Mouse (Mus musculus): ENCODE results near the gene Msrb3. TPM values are rescaled to one million over a fixed set of nuclear protein-coding genes. Genes with fewer than 3 reads are reported as not detected.
A peak's percentile ranks its signal among the peaks of the same experiment; 100 is the strongest.

The Msrb3 gene
- total and polyA plus RNA-seq, 2 experiments from 2014 or later: 1.6 to 5.6 TPM

DNA sequence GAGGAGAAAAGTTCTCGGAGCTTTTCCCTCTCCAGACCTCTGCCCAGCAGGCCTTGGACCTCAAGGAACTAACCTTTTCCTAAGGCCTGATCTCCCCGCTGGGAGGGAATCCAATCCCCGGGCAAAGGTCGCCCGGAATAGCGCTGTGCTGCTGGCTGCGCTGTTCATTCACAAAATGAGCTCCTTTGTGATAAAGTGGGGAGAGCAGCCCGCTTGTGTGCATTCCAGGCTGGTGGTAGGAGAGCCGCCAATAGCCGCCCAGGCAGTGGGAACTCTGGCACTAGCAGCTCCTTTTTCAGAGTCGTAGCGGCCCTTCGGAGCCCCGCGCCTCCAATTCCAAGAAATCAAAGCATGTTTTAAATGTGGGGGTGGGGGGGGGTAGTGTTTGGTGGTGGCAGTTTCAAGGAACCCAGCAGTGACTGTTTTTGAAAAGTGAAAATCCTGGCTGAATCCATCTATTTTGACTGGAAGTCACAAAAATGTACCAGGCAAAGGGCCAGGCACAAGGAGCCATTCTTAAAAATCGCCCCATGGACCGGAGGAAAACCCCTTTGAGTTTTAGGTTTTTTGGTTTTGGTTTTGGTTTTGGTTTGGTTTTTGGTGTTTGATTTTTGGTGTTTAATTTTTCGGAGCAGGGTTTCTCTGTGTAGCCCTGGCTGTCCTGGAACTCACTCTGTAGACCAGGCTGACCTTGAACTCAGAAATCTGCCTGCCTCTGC lies 153.6 kb downstream of the Msrb3 start:
- TF ChIP-seq CTCF (IDR thresholded peaks at IDR 0.05; ENCODE audit: low read depth): no peak

DNA sequence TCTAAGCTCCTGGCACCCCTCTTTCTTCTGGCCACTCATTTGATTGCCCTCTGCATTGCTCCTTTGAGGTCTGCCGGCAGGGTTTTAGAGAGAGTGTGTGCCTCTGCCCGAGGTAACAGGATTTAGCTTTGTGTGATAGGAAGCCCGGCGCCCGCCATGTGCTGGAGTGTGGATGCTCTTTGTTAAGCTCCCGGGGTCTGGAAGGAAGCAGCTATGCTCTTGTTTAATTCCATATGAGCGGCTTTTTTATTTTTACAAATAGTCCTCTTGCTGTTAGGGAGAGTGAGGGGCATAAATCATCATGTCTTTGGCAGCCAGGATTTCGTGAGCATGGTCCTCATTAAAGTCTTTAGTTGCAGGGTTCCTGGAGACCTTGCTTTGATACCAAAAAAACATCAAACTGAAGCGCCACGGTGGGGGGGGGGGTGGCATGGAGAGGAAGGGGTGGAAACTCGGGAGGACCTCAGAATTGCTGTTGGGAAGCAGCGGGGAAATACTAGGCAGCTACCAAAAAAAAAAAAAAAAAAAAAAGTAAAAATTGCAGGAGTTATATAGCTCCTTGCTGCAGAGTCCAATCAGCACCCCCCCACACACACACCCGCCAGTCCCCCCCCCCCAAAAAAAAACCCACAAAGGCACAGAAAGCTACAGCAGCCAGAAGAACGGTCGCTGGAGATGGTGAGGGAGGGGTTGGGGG lies 154.3 kb downstream of the Msrb3 start:
- H3K4me1 ChIP-seq (ENCODE audit: insufficient read depth, low read length): no peaks in the 10 kb centered on the region
- WGBS: 1% methylated on average over 14 of the region's 15 CpGs
- H3K9me3 ChIP-seq (ENCODE audit: low read length): no peaks in the 10 kb centered on the region
- H3K9ac ChIP-seq (replicated peaks; ENCODE audit: low read length): peak overlapping the region; percentile 41; the same call in 1 of the 2 replicates
- no peaks in the 10 kb centered on the region for H3K36me3 ChIP-seq (ENCODE audit: insufficient read depth, low read length)
- ATAC-seq: 0 out of 2 replicates have a peak, but pooled peaks have one; percentile 38
- peak; percentile 41 for DNase-seq (ENCODE audit: low spot score)
- no peak for TF ChIP-seq CTCF (IDR thresholded peaks at IDR 0.05; ENCODE audit: low read depth)
- H3K4me2 ChIP-seq (ENCODE audit: low read depth, low read length): peak overlapping the region; percentile 69
- peak overlapping the region; percentile 36 for H3K4me3 ChIP-seq (ENCODE audit: low read length)
- peaks cover 12% of the 10 kb centered on the region; the same call in 1 of the 2 replicates for H3K27me3 ChIP-seq (ENCODE audit: insufficient read depth, low read length)
- H3K27ac ChIP-seq: no peak overlapping the region

More for the DNA sequence above, 153.6 kb downstream of the Msrb3 start:
- no peaks in the 10 kb centered on the region for H3K9me3 ChIP-seq (ENCODE audit: low read length)
- peak overlapping the region; percentile 41; the same call in 1 of the 2 replicates for H3K9ac ChIP-seq (replicated peaks; ENCODE audit: low read length)
- H3K27ac ChIP-seq: no peak overlapping the region
- peaks cover 12% of the 10 kb centered on the region; the same call in 1 of the 2 replicates for H3K27me3 ChIP-seq (ENCODE audit: insufficient read depth, low read length)
- H3K4me1 ChIP-seq (ENCODE audit: insufficient read depth, low read length): no peaks in the 10 kb centered on the region
- no peaks in the 10 kb centered on the region for H3K36me3 ChIP-seq (ENCODE audit: insufficient read depth, low read length)
- peak overlapping the region; percentile 36 for H3K4me3 ChIP-seq (ENCODE audit: low read length)
- H3K4me2 ChIP-seq (ENCODE audit: low read depth, low read length): peak overlapping the region; percentile 69
- ATAC-seq (peak; percentile 86), DNase-seq (ENCODE audit: low spot score) (peak; percentile 78)
- WGBS: 6% methylated on average over 18 of the region's 18 CpGs

DNA sequence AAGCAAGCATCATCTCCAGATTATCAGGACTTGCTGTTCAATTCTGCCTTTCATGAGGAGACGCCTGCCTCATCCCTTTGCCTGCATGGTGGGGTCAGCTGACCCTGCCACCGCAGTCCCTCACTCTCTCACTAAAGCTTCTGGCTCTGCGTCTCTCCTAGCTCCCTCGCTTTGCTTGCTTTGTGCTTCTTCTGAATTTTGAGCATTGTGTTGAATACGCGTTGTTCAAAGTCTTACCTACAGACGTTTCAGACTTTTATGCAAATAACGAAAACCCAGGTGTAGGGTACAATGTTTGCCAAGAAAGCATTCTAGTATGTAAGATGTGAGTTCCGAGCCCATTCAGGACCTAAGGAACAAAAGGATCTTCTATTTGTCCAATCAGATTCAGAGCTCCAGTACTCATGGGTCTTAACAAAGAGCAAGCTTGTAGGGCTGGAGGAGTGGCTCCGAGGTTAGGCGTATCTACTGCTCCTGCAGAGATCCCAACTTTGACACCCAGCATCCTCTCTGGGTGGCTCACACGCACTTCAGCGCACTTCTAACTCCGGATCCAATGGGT lies 162.3 kb downstream of the Msrb3 start:
- WGBS: 20% methylated on average over 14 of the region's 14 CpGs
- Histone ChIP-seq H3K27me3 (ENCODE audit: insufficient read depth, low read length) (no peaks in the 10 kb centered on the region), H3K36me3 (ENCODE audit: insufficient read depth, low read length) (no peaks in the 10 kb centered on the region), H3K4me3 (ENCODE audit: low read length) (no peak overlapping the region), H3K4me1 (ENCODE audit: insufficient read depth, low read length) (no peaks in the 10 kb centered on the region; the same call in 1 of the 2 replicates), H3K4me2 (ENCODE audit: low read depth, low read length) (peak overlapping the region; percentile 52), H3K9me3 (ENCODE audit: low read length) (no peaks in the 10 kb centered on the region), H3K9ac (replicated peaks; ENCODE audit: low read length) (0 out of 2 replicates have a peak overlapping the region, but pooled peaks have one; percentile 3), H3K27ac (no peak overlapping the region)
- ATAC-seq (no peak), DNase-seq (ENCODE audit: low spot score) (no peak)
- no peak for TF ChIP-seq CTCF (IDR thresholded peaks at IDR 0.05; ENCODE audit: low read depth)

DNA sequence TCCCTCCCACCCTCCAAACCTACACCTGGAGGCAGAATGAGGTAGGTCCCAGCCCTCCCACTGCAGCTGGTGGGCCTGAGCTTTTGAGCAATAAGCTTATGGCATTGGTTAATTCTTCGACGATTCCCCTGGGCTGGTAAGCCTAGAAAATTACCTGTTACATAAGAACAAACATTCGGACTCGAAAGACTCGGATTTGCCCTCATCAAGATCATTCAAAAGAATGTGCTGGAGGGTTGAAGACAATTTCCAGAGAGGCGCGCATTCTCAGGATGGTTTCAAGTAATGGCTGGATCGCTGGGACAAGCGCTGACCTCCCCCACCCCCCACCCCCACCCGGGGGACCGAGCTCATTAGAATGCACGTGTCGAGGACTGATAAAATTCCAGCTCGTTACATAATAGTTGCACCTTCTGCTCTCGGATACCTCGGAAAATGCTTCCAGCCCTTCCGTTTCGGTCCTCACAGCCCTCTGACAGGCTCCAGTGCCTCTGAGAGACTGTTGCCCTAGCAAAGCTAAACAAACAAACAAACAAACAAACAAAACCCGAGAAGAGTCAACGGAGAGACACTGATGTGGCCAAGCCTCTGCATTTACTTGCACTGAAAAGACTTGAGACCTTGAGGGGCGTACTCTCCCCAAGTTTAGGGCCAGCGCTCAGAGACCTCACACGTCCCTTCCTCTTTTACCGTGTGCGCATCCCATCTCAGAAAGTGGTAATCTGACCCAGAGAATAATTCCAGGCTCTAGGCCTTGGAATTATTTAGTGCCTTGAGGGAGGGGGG lies 163.0 kb downstream of the Msrb3 start:
- Histone ChIP-seq H3K4me3 (ENCODE audit: low read length) (peak overlapping the region; percentile 23; the same call in 1 of the 2 replicates), H3K27me3 (ENCODE audit: insufficient read depth, low read length) (no peaks in the 10 kb centered on the region), H3K36me3 (ENCODE audit: insufficient read depth, low read length) (no peaks in the 10 kb centered on the region), H3K4me2 (ENCODE audit: low read depth, low read length) (peak overlapping the region; percentile 52), H3K9ac (replicated peaks; ENCODE audit: low read length) (0 out of 2 replicates have a peak overlapping the region, but pooled peaks have one; percentile 3), H3K27ac (no peak overlapping the region), H3K4me1 (ENCODE audit: insufficient read depth, low read length) (no peaks in the 10 kb centered on the region; the same call in 1 of the 2 replicates), H3K9me3 (ENCODE audit: low read length) (no peaks in the 10 kb centered on the region)
- no peak for ATAC-seq
- TF ChIP-seq CTCF (IDR thresholded peaks at IDR 0.05; ENCODE audit: low read depth): no peak
- no peak for DNase-seq (ENCODE audit: low spot score)
- 9% methylated on average over 25 of the region's 25 CpGs for WGBS

DNA sequence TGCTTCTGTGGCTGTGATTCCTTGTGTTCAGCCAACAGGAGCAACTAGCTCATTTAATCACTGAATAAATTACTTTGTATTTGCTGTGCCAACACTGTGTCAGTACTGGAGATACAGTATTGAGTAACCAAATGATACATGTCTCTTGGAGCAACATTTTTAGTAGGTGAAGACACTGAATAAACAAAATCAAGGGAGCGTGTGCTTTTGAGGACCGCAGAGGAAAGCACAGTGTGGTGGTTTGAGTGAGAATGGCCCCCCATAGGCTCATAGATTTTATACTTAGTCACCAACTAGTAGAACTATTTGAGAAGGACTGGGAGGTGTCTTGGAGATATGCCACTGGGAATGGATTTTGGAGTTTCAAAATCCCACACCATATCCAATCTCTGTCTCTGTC lies 164.5 kb downstream of the Msrb3 start:
- Histone ChIP-seq H3K4me3 (ENCODE audit: low read length) (no peak overlapping the region), H3K9me3 (ENCODE audit: low read length) (no peaks in the 10 kb centered on the region), H3K4me1 (ENCODE audit: insufficient read depth, low read length) (no peaks in the 10 kb centered on the region; the same call in 1 of the 2 replicates), H3K4me2 (ENCODE audit: low read depth, low read length) (no peak overlapping the region), H3K27ac (no peak overlapping the region), H3K36me3 (ENCODE audit: insufficient read depth, low read length) (no peaks in the 10 kb centered on the region), H3K27me3 (ENCODE audit: insufficient read depth, low read length) (no peaks in the 10 kb centered on the region), H3K9ac (replicated peaks; ENCODE audit: low read length) (no peak overlapping the region)
- no peak for TF ChIP-seq CTCF (IDR thresholded peaks at IDR 0.05; ENCODE audit: low read depth)
- WGBS: 100% methylated on average over 2 of the region's 2 CpGs
- ATAC-seq: no peak
- no peak for DNase-seq (ENCODE audit: low spot score)

Other genes starting within 250 kb of the Msrb3 start
- 20.7 and 26.1 TPM in 2 replicates for gene Lemd3, start 80.2 kb upstream of the Msrb3 start, total RNA-seq (2014; rRNA removed)
- 2.8 TPM in 2 replicates for gene Lemd3, start 80.2 kb upstream of the Msrb3 start, polyA plus RNA-seq (2015; fragmentation: Nextera tagmentation; extraction: Ambion mirVana)
- gene Wif1, start 134.9 kb upstream of the Msrb3 start, total RNA-seq (2014; rRNA removed): 5.4 and 6.4 TPM in 2 replicates
- 9.4 and 11.7 TPM in 2 replicates for gene Wif1, start 134.9 kb upstream of the Msrb3 start, polyA plus RNA-seq (2015; fragmentation: Nextera tagmentation; extraction: Ambion mirVana)

All from hindbrain, postnatal 0 days (tissue).